Mouse (Mus musculus): ENCODE measurements around the gene Tmem38b. TPM values are rescaled to one million over a fixed set of nuclear protein-coding genes. Genes with fewer than 3 reads are reported as not detected.

Gene Tmem38b
- 6.1 and 6.9 TPM in 2 replicates for polyA plus RNA-seq (2015; fragmentation: Nextera tagmentation; extraction: Ambion mirVana)

DNA sequence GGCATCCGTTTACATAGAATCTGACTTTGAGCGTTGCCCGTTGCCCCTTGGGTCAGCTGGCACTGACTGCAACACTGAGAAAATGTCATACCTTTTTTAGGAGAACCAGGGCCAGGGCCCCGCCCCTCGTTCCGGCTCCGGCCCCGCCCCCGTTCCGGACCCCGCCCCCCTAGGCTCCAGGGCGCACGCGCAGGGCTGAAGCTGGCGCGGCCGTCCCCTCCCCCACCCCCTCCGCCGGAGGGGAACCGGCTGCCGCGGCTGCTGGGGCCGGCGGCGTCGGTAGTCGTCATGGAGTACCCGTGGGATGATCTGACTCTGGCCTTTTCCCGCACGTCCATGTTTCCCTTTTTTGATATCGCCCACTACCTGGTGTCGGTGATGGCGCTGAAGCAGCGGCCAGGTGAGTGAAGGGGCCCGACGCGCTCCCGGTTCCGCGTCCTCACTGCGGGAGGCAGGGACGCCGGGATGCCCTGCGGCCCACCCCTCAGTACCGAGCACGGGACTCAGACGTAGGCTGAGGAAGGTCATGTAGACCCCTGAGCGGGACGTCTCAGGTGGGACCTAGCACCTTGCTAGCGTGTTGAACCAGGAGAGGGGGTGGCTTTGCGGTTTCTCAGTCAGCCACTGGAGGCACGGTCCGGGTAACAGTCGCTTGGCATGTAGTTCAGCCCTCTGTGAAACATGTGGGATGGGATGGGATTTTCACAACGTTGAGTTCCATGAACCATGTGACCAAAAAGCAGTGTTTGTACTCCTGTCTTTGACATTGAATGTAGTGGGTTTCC is at the start of gene Tmem38b:
Gene Tmem38b, plus strand, starts transcription at position 225 of the 785 bp plus-strand sequence.
- H3K9ac ChIP-seq (ENCODE audit: low read depth, low read length) = peak within 1 kb of the TSS; percentile 80
- no peaks in the 10 kb centered on the region for H3K9me3 ChIP-seq (ENCODE audit: control insufficient read depth, low read length)
- peak within 1 kb of the TSS; percentile 77 for H3K4me3 ChIP-seq (ENCODE audit: low read length)
- WGBS = under 1% methylated on average over 55 of the region's 55 CpGs
- H3K4me2 ChIP-seq (ENCODE audit: low read length) = peak within 1 kb of the TSS; percentile 77
- H3K27ac ChIP-seq (ENCODE audit: low read depth, low read length) = peak within 1 kb of the TSS; percentile 73
- peaks cover 4% of the 10 kb centered on the region; the same call in 1 of the 2 replicates for H3K4me1 ChIP-seq (ENCODE audit: control insufficient read depth, insufficient read depth, low read depth, low read length)
- peak; percentile 93 for ATAC-seq
- H3K36me3 ChIP-seq (ENCODE audit: control insufficient read depth, insufficient read depth, low read length) = no peaks in the 10 kb centered on the region
- no peaks in the 10 kb centered on the region for H3K27me3 ChIP-seq (replicated peaks; ENCODE audit: control insufficient read depth, insufficient read depth, low read length)

GRCm38 (mm10) chr4:53781396-53781795 is 44.4 kb upstream of the Tmem38b start:
- no peak for ATAC-seq
- H3K4me3 ChIP-seq (ENCODE audit: low read length) = no peak overlapping the region
- peaks cover 7% of the 10 kb centered on the region for H3K27me3 ChIP-seq (replicated peaks; ENCODE audit: control insufficient read depth, insufficient read depth, low read length)
- H3K4me2 ChIP-seq (ENCODE audit: low read length) = no peak overlapping the region
- no peak overlapping the region for H3K27ac ChIP-seq (ENCODE audit: low read depth, low read length)
- peaks cover 2% of the 10 kb centered on the region; the same call in 1 of the 2 replicates for H3K9me3 ChIP-seq (ENCODE audit: control insufficient read depth, low read length)
- H3K36me3 ChIP-seq (ENCODE audit: control insufficient read depth, insufficient read depth, low read length) = no peaks in the 10 kb centered on the region
- H3K4me1 ChIP-seq (ENCODE audit: control insufficient read depth, insufficient read depth, low read depth, low read length) = peaks cover 11% of the 10 kb centered on the region
- no peak overlapping the region for H3K9ac ChIP-seq (ENCODE audit: low read depth, low read length)
- 61% methylated on average over 4 of the region's 4 CpGs for WGBS

- H3K27ac ChIP-seq (ENCODE audit: low read depth, low read length) = no peak overlapping the region
- 25% methylated on average over 14 of the region's 14 CpGs for WGBS
- H3K9me3 ChIP-seq (ENCODE audit: control insufficient read depth, low read length) = no peaks in the 10 kb centered on the region
- no peak for ATAC-seq
- no peaks in the 10 kb centered on the region for H3K36me3 ChIP-seq (ENCODE audit: control insufficient read depth, insufficient read depth, low read length)
- H3K4me3 ChIP-seq (ENCODE audit: low read length) = no peak overlapping the region
- no peak overlapping the region for H3K9ac ChIP-seq (ENCODE audit: low read depth, low read length)
- peaks cover 11% of the 10 kb centered on the region for H3K4me1 ChIP-seq (ENCODE audit: control insufficient read depth, insufficient read depth, low read depth, low read length)
- H3K27me3 ChIP-seq (replicated peaks; ENCODE audit: control insufficient read depth, insufficient read depth, low read length) = peaks cover 7% of the 10 kb centered on the region
- H3K4me2 ChIP-seq (ENCODE audit: low read length) = no peak overlapping the region
Measured at GRCm38 (mm10) chr4:53782216-53783070, 43.4 kb upstream of the Tmem38b start.

DNA sequence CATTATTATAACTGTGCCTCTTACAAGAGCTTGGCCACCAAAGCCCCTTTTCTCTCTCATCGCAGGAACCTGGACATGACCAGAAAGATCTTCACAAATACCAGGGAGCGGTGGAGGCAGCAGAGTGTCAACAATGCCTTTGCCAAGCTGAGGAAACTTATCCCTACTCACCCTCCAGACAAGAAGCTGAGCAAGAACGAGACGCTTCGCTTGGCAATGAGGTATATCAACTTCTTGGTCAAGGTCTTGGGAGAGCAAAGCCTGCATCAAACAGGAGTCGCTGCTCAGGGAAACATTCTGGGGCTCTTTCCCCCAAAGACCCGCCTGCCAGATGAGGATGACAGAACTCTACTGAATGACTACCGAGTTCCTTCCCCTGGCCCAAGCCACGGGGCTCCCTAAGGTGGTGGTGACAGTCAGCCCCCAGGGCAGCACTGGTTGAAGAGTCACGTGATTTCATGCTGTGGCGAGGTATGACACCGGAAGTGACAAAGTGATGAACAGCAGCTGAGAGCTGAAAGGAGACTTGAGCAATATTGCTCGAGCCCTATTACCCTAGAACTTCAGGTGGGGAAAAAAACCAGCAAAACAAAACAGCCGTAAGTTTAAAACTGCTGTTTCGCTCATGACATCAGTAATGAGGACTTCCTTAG is 40.0 kb upstream of the Tmem38b start:
- H3K36me3 ChIP-seq (ENCODE audit: control insufficient read depth, insufficient read depth, low read length) = no peaks in the 10 kb centered on the region
- ATAC-seq = no peak
- no peaks in the 10 kb centered on the region for H3K4me1 ChIP-seq (ENCODE audit: control insufficient read depth, insufficient read depth, low read depth, low read length)
- no peaks in the 10 kb centered on the region for H3K9me3 ChIP-seq (ENCODE audit: control insufficient read depth, low read length)
- 83% methylated on average over 15 of the region's 15 CpGs for WGBS
- no peak overlapping the region for H3K27ac ChIP-seq (ENCODE audit: low read depth, low read length)
- H3K9ac ChIP-seq (ENCODE audit: low read depth, low read length) = no peak overlapping the region
- no peak overlapping the region for H3K4me2 ChIP-seq (ENCODE audit: low read length)
- no peaks in the 10 kb centered on the region for H3K27me3 ChIP-seq (replicated peaks; ENCODE audit: control insufficient read depth, insufficient read depth, low read length)
- H3K4me3 ChIP-seq (ENCODE audit: low read length) = no peak overlapping the region

- H3K9ac ChIP-seq (ENCODE audit: low read depth, low read length) = no peak overlapping the region
- no peak for ATAC-seq
- H3K4me1 ChIP-seq (ENCODE audit: control insufficient read depth, insufficient read depth, low read depth, low read length) = no peaks in the 10 kb centered on the region
- no peaks in the 10 kb centered on the region for H3K36me3 ChIP-seq (ENCODE audit: control insufficient read depth, insufficient read depth, low read length)
- no peaks in the 10 kb centered on the region for H3K27me3 ChIP-seq (replicated peaks; ENCODE audit: control insufficient read depth, insufficient read depth, low read length)
- no peak overlapping the region for H3K27ac ChIP-seq (ENCODE audit: low read depth, low read length)
- WGBS = 84% methylated on average over 5 of the region's 5 CpGs
- H3K4me3 ChIP-seq (ENCODE audit: low read length) = no peak overlapping the region
- H3K4me2 ChIP-seq (ENCODE audit: low read length) = no peak overlapping the region
- H3K9me3 ChIP-seq (ENCODE audit: control insufficient read depth, low read length) = no peaks in the 10 kb centered on the region
Measured at GRCm38 (mm10) chr4:53786851-53787250, 39.0 kb upstream of the Tmem38b start.

DNA sequence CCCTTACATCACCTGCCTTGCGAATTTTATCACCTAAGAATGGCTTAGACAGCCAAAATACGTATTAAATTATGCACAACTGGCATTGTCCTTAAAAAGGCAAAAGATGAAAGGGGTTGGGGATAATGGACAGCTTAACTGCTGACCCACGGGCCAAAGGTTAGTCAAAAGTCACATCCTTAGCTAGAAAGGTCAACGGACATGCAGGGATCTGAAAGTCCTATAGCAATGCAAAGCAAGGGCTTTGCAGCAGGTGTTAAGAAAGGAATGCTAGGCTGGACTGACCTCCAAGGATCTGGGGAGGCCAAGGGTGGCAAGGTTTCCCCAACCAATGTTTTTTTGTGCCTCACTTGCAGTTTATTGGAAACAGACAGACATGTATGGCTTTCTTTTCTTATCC is 36.5 kb upstream of the Tmem38b start:
- no peaks in the 10 kb centered on the region for H3K36me3 ChIP-seq (ENCODE audit: control insufficient read depth, insufficient read depth, low read length)
- no peaks in the 10 kb centered on the region for H3K27me3 ChIP-seq (replicated peaks; ENCODE audit: control insufficient read depth, insufficient read depth, low read length)
- H3K4me3 ChIP-seq (ENCODE audit: low read length) = no peak overlapping the region
- H3K4me2 ChIP-seq (ENCODE audit: low read length) = no peak overlapping the region
- H3K9me3 ChIP-seq (ENCODE audit: control insufficient read depth, low read length) = no peaks in the 10 kb centered on the region
- ATAC-seq = no peak
- no peak overlapping the region for H3K9ac ChIP-seq (ENCODE audit: low read depth, low read length)
- no peak overlapping the region for H3K27ac ChIP-seq (ENCODE audit: low read depth, low read length)
- H3K4me1 ChIP-seq (ENCODE audit: control insufficient read depth, insufficient read depth, low read depth, low read length) = no peaks in the 10 kb centered on the region
- 14% methylated on average over 4 of the region's 4 CpGs for WGBS

DNA sequence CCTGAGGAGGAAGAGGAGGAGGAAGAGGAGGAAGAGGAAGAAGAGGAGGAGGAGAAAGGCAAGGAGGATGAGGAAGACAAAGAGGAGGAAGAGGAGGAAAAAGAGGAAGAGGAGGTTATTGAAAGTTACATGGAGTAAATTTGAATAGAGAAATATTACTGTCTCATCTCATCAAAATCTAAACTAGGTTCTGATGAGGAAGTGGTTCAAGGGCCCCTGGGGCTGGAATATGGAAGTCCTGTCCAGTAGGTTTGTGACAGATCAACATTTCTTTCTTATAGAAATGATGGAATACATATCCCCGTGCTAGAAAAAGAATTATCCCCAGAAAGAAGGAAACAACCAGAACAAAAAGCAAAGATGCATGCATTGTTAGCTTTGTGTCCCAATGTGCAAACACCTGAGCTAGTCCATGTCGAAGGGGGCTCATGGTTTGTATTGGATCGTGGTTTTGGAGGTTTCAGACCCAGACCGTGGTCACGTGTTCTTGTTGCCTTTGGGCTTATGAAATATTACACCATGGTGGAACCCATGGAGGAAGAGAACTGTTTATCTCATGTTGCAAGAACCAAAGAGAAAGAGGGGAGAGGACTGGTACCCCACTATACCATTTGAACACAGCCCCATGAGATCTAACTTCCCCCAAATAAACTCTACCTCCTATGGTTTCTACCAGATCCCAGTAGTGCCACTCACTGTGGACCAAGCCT is 31.4 kb upstream of the Tmem38b start:
- ATAC-seq = no peak
- no peak overlapping the region for H3K27ac ChIP-seq (ENCODE audit: low read depth, low read length)
- 96% methylated on average over 5 of the region's 5 CpGs for WGBS
- H3K9ac ChIP-seq (ENCODE audit: low read depth, low read length) = no peak overlapping the region
- H3K4me1 ChIP-seq (ENCODE audit: control insufficient read depth, insufficient read depth, low read depth, low read length) = no peaks in the 10 kb centered on the region; the same call in 1 of the 2 replicates
- H3K4me3 ChIP-seq (ENCODE audit: low read length) = no peak overlapping the region
- H3K36me3 ChIP-seq (ENCODE audit: control insufficient read depth, insufficient read depth, low read length) = no peaks in the 10 kb centered on the region
- no peaks in the 10 kb centered on the region for H3K9me3 ChIP-seq (ENCODE audit: control insufficient read depth, low read length)
- no peaks in the 10 kb centered on the region for H3K27me3 ChIP-seq (replicated peaks; ENCODE audit: control insufficient read depth, insufficient read depth, low read length)
- H3K4me2 ChIP-seq (ENCODE audit: low read length) = no peak overlapping the region

GRCm38 (mm10) chr4:53795086-53795485 is 30.8 kb upstream of the Tmem38b start:
- Histone ChIP-seq H3K4me3 (ENCODE audit: low read length) (no peak overlapping the region), H3K9ac (ENCODE audit: low read depth, low read length) (no peak overlapping the region), H3K9me3 (ENCODE audit: control insufficient read depth, low read length) (no peaks in the 10 kb centered on the region), H3K27me3 (replicated peaks; ENCODE audit: control insufficient read depth, insufficient read depth, low read length) (no peaks in the 10 kb centered on the region), H3K4me1 (ENCODE audit: control insufficient read depth, insufficient read depth, low read depth, low read length) (no peaks in the 10 kb centered on the region; the same call in 1 of the 2 replicates), H3K4me2 (ENCODE audit: low read length) (no peak overlapping the region), H3K36me3 (ENCODE audit: control insufficient read depth, insufficient read depth, low read length) (no peaks in the 10 kb centered on the region), H3K27ac (ENCODE audit: low read depth, low read length) (no peak overlapping the region)
- no peak for ATAC-seq
- WGBS = 30% methylated on average over 2 of the region's 2 CpGs
